Mouse (Mus musculus) olfactory bulb, adult 2 months (tissue): ENCODE results near the gene Arid3a. TPM values are rescaled to one million over a fixed set of nuclear protein-coding genes. Genes with fewer than 3 reads are reported as not detected.

ENCODE experiments used
- H3K27ac ChIP-seq: fragments of 200-500 bp; 2 replicates; pipeline ENCODE4 v1.5.1; 2012; ENCODE audit warnings: low read depth, low read length; ENCODE audit not compliant: insufficient read depth
- H3K4me1 ChIP-seq: fragments of 200-500 bp; 2 replicates; pipeline ENCODE4 v1.6.1; 2012; ENCODE audit warnings: low read length; ENCODE audit not compliant: control insufficient read depth, insufficient read depth
- H3K4me3 ChIP-seq: fragments of 200-500 bp; 2 replicates; pipeline ENCODE4 v1.5.1; 2012; ENCODE audit warnings: mild to moderate bottlenecking, low read depth, low read length, moderate library complexity; ENCODE audit not compliant: insufficient read depth
- CTCF ChIP-seq: fragments of 200-500 bp; IDR thresholded peaks from 2 replicates; pipeline ENCODE4 v1.5.1; 2012; ENCODE audit warnings: low read depth, mild to moderate bottlenecking, low read length, moderate library complexity; ENCODE audit not compliant: insufficient read depth
- POLR2A ChIP-seq: fragments of 200-500 bp; IDR thresholded peaks from 2 replicates; pipeline ENCODE4 v1.6.1; 2012; ENCODE audit warnings: mild to moderate bottlenecking, low read depth, low read length, moderate library complexity; ENCODE audit not compliant: insufficient read depth
- WGBS: fragments of 180-500 bp; shearing (Covaris S2); methylation state at CpG from one replicate; pipeline ENCODE4 v1.1.7; 2018; 5-methylcytosine and 5-hydroxymethylcytosine counted together
- polyA plus RNA-seq: library from polyadenylated mRNA; stranded (reverse); fragments of >200 nt; gene quantifications from 2 replicates; pipeline ENCODE4 v1.2.4, GENCODE M21; 2012; ENCODE audit warnings: low replicate concordance; ENCODE audit not compliant: missing spikeins, insufficient read depth, insufficient read length

The Arid3a gene
- polyA plus RNA-seq, 1 experiment: not detected

DNA sequence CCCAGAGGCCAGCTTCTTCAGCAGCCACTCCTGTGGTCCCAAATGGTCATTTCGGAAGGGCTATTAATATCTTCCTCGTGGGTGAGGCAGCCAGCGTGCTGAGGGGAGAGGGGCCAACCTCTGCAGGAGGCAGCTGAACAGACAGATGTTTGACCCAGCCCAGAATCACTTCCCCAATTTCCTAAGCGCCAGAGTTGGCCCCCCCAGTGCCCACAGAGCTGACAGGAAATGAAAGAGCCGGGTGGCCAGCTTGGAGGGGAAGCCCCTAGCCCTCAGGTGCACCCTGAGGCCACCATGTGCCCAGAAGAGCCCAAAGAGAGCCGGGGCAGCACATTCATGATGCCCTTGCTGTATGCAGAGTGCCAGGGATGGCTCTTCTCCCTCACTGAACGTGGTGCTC lies 13.9 kb downstream of the Arid3a start:
- Histone ChIP-seq H3K4me1 (peaks cover 29% of the 10 kb centered on the region), H3K27ac (no peak overlapping the region), H3K4me3 (no peak overlapping the region)
- WGBS: 68% methylated on average over 7 of the region's 7 CpGs
- TF ChIP-seq CTCF (no peak), POLR2A (no peak)

DNA sequence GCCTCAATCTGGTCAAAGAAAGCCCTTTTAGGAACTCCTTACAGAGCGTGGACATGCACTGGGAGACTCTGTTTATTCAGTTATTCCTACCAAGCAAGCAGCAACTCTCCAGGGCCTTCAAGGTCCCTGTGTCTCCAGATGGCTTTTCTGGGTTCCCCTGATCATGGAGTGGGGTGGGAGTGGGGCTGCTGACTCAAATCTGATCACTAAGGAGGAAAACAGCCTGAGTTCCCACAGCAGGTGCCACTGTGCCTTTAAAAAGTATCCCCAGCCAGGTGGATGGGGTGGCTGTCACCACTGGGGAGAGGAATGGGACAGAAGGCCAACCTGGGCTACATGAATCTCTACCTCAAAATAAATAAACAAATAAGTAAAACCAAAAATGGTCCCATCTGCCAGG lies 16.1 kb downstream of the Arid3a start:
- Histone ChIP-seq H3K4me1 (peaks cover 26% of the 10 kb centered on the region), H3K4me3 (no peak overlapping the region), H3K27ac (no peak overlapping the region)
- 85% methylated on average over 1 of the region's 1 CpGs for WGBS
- TF ChIP-seq CTCF: no peak
- no peak for TF ChIP-seq POLR2A

DNA sequence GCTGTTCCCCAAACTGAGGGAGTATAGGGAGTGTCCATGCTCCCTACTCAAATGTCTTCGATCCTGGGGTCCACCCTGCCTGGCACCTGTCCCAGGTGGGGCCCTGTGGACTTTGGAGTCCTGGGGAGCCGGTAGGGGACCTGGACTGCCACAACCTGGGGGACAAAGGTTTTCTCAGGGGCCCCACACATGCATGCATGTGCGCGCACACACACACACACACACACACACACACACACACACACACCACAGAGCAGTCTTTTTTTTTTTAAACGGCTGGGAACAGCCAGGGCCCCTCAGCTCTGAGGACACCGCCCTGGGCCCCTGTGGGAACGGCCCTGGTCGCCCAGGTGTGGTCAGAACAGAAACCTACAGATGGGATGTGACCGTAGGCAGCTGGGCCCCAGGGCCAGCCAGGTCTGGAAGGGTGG lies 16.6 kb downstream of the Arid3a start:
- H3K4me1 ChIP-seq: peaks cover 26% of the 10 kb centered on the region
- no peak overlapping the region for H3K27ac ChIP-seq
- 82% methylated on average over 9 of the region's 9 CpGs for WGBS
- no peak overlapping the region for H3K4me3 ChIP-seq
- TF ChIP-seq CTCF (no peak), POLR2A (no peak)

DNA sequence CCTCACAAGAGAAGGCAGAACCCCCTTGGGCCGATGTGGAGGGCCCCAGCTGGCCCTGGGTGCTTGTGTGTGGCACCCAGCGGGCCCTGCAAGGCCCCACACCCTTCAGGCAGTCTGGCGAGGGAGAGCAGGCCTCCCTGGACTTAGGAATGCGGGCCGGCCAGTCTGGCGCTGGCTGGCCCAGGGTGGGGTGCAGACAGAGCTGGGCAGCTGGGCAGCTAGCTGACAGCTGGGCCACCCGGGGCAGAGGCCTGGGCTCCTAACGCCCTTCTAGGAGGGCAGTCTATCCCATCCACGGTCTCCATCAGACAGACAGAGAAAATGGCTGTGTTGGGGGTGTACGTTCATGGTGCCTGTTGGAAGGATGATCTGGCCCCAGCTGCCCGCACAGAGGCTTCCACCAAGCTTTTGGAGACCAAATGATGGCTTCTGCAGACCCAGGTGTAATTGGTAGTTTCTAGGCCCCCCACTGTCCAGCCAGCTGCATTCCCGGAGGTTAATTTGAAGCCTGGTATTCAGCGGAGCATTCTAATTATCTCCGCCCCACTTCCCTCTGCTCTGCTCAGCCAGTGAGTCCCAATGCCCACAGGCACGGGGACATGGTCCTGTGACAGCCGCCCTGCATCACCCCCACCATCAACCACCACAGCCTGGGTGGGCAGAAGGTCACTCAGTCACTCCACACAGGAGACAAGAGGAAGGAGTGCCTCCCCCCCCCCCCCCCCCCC lies 18.8 kb downstream of the Arid3a start:
- no peak overlapping the region for H3K4me3 ChIP-seq
- no peak overlapping the region for H3K27ac ChIP-seq
- 47% methylated on average over 16 of the region's 16 CpGs for WGBS
- peaks cover 21% of the 10 kb centered on the region for H3K4me1 ChIP-seq
- TF ChIP-seq POLR2A: no peak
- TF ChIP-seq CTCF: no peak

DNA sequence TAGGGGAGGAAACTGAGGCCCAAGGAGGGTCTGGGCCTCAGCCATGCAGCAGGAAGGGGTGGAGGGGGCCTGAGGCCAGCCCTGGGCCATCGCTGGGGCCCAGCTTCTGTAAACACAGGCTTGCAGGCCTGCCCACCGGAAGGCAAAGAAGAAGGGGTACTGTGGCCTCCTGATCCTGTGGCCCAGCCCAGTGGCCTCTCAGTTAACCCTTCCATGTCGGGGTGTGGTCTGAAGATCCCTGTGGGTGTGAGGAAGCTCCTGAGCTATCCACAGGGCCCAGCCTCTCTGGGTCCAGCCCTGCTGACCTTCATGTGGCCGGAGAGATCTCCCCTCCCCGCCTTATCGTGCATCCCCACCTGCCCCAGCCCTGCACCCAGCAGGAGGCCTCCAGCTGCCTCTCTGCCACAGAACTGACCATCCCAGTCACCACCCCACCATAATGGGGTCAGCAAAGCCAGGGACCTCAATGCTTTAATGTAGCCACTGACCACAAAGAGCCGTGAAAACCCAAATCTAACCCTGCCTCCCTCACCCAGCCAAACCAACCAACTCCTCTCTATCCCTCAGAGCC lies 20.0 kb downstream of the Arid3a start:
- no peak for TF ChIP-seq CTCF
- no peak for TF ChIP-seq POLR2A
- 52% methylated on average over 6 of the region's 7 CpGs for WGBS
- Histone ChIP-seq H3K4me3 (no peak overlapping the region), H3K27ac (no peak overlapping the region), H3K4me1 (peaks cover 21% of the 10 kb centered on the region)

DNA sequence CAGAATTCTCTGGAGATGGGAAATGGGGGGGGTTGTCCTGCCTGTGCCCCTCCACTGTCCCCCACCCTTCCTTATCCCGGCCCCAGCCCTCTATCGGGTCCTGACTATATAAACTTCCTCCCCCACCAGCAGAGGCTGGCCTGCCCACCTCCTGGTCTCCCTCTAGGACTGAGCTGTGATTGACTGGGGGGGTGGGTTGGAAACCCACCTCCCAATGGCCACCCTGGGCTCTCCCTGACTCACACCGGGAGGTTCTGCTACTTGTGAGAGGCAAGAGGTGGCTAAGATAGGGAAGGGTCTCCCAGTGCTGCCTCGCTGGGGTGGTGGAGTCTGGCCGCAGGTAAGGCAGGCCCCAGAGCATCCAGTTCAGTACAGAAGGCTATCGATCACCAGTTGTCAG lies 20.7 kb downstream of the Arid3a start:
- TF ChIP-seq POLR2A (no peak), CTCF (no peak)
- Histone ChIP-seq H3K27ac (no peak overlapping the region), H3K4me1 (peaks cover 21% of the 10 kb centered on the region), H3K4me3 (no peak overlapping the region)
- 85% methylated on average over 6 of the region's 6 CpGs for WGBS

DNA sequence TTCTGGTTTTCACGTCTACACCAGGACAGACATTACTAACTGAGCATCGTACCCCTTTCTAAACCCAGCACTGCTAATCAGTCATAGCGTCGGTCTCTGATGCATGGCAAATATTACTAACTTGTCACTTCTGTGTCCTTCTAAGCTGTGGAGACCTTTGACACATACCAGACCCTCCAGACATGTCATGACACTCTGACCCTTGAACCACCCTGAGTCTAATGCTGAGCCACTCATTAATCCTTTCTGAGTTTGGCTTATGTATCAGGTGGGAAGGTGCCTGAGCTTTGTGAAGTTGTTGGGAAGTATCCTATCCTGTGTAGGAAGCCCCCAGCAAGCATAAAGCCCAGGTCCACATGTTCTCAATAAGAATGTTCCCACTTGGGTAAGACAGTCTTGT lies 23.0 kb downstream of the Arid3a start:
- Histone ChIP-seq H3K4me3 (no peak overlapping the region), H3K27ac (no peak overlapping the region), H3K4me1 (peaks cover 21% of the 10 kb centered on the region)
- WGBS: 93% methylated on average over 4 of the region's 4 CpGs
- TF ChIP-seq CTCF (no peak), POLR2A (no peak)

DNA sequence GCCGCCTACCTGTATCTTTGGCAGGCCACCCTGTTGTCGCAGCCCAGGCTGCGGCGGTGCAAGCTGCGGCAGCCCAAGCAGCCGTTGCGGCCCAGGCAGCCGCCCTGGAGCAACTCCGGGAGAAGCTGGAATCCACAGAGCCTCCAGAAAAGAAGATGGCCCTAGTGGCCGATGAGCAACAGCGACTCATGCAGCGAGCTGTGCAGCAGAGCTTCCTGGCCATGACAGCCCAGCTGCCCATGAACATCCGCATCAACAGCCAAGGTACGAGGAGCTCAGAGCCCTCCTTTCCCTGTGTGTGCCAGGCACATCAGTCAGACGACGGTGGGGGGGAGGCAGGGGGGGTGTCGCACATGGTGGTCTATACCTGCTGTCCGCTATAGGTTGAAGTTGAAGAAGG lies 23.8 kb downstream of the Arid3a start:
- H3K4me3 ChIP-seq: no peak overlapping the region
- peaks cover 14% of the 10 kb centered on the region for H3K4me1 ChIP-seq
- TF ChIP-seq POLR2A: no peak
- no peak for TF ChIP-seq CTCF
- no peak overlapping the region for H3K27ac ChIP-seq
- 84% methylated on average over 18 of the region's 18 CpGs for WGBS

DNA sequence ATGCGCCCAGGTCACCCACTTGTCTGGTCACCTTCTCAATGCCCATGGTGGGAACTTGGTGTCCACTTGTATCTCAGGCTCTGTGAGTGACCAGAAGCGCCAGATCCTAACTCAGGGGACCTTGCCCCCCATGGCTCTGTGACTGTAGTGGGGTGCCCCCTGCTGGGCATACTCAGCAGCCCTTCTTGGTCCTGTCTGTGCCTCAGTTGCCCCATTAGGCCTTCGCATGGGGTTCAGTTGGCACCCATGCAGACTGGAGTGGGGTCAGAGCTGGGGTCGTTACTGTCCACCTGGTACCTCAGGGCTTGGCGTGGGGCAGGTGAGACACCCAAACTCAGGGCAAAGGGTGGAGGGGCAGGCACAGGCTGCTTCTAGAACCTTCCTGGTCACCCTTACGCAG lies 27.1 kb downstream of the Arid3a start:
- H3K4me1 ChIP-seq: peaks cover 2% of the 10 kb centered on the region; the same call in 1 of the 2 replicates
- TF ChIP-seq CTCF (peak; percentile 63; the same call in 1 of the 2 replicates), POLR2A (no peak)
- 83% methylated on average over 6 of the region's 6 CpGs for WGBS
- H3K27ac ChIP-seq: no peak overlapping the region
- no peak overlapping the region for H3K4me3 ChIP-seq
